Mouse (Mus musculus) hindbrain, embryonic 11.5 days (tissue): ENCODE data around the gene Tpx2. TPM values are rescaled to one million over a fixed set of nuclear protein-coding genes. Genes with fewer than 3 reads are reported as not detected.

Experiments used
- ATAC-seq: fragments of 200-750 bp; cut with Nextera tagmentation; 2 replicates; pipeline ENCODE4 v1.8.0; 2017; ENCODE audit warnings: mild to moderate bottlenecking, moderate TSS enrichment, moderate library complexity; ENCODE audit not compliant: low FRiP score
- DNase-seq: peaks from one replicate; pipeline ENCODE4 v3.0.0-alpha.2; 2015; ENCODE audit warnings: low spot score
- H3K27ac ChIP-seq: fragments of 300-500 bp; sonication (generic); 2 replicates; pipeline ENCODE4 v1.5.1; 2014; ENCODE audit warnings: mild to moderate bottlenecking, low read depth, low read length
- H3K27me3 ChIP-seq: fragments of 300-500 bp; sonication (generic); 2 replicates; pipeline ENCODE4 v1.6.1; 2014; ENCODE audit warnings: mild to moderate bottlenecking, low read length, moderate library complexity, mixed read lengths; ENCODE audit not compliant: control insufficient read depth, insufficient read depth
- H3K36me3 ChIP-seq: fragments of 300-500 bp; sonication (generic); 2 replicates; pipeline ENCODE4 v1.6.1; 2014; ENCODE audit warnings: mild to moderate bottlenecking, low read length, moderate library complexity, mixed read lengths; ENCODE audit not compliant: control insufficient read depth, insufficient read depth
- H3K4me1 ChIP-seq: fragments of 300-500 bp; sonication (generic); replicated peaks from 2 replicates; pipeline ENCODE4 v1.6.1; 2014; ENCODE audit warnings: low read length, mixed read lengths; ENCODE audit not compliant: control insufficient read depth, insufficient read depth
- H3K4me2 ChIP-seq: fragments of 300-500 bp; sonication (generic); replicated peaks from 2 replicates; pipeline ENCODE4 v1.6.1; 2014; ENCODE audit warnings: mild to moderate bottlenecking, low read depth, low read length
- H3K4me3 ChIP-seq: fragments of 300-500 bp; sonication (generic); 2 replicates; pipeline ENCODE4 v1.5.1; 2014; ENCODE audit warnings: low read depth, low read length
- H3K9ac ChIP-seq: fragments of 300-500 bp; sonication (generic); 2 replicates; pipeline ENCODE4 v1.6.1; 2014; ENCODE audit warnings: low read depth, low read length
- H3K9me3 ChIP-seq: fragments of 300-500 bp; sonication (generic); 2 replicates; pipeline ENCODE4 v1.6.1; 2016; ENCODE audit warnings: low read length; ENCODE audit not compliant: control insufficient read depth
- WGBS: fragments of 180-500 bp; shearing (Covaris S2); extraction: QIAGEN DNeasy Blood & Tissue Kit; methylation state at CpG from one replicate; pipeline ENCODE4 v1.1.7; 2014; 5-methylcytosine and 5-hydroxymethylcytosine counted together
- polyA plus RNA-seq: library from polyadenylated mRNA; unstranded; fragments of >200 nt; fragmentation: Nextera tagmentation; extraction: Ambion mirVana; gene quantifications from 2 replicates; pipeline ENCODE4 v1.2.1, GENCODE M21; 2014

The Tpx2 gene
- polyA plus RNA-seq, 1 experiment from 2014 or later, result 140 TPM

- Histone ChIP-seq H3K27ac (no peak overlapping the region), H3K9ac (no peak overlapping the region), H3K4me1 (peaks cover 5% of the 10 kb centered on the region; the same call in 1 of the 2 replicates), H3K9me3 (no peaks in the 10 kb centered on the region), H3K4me3 (no peak overlapping the region), H3K27me3 (no peaks in the 10 kb centered on the region), H3K36me3 (no peaks in the 10 kb centered on the region), H3K4me2 (no peak overlapping the region)
- DNase-seq, result no peak
- WGBS, result 88% methylated on average over 3 of the region's 3 CpGs
- no peak for ATAC-seq
Measured at GRCm38 (mm10) chr2:152808178-152808577, 39.6 kb upstream of the Tpx2 start.

- H3K9me3 ChIP-seq, result no peaks in the 10 kb centered on the region
- 88% methylated on average over 5 of the region's 5 CpGs for WGBS
- DNase-seq, result no peak
Measured at GRCm38 (mm10) chr2:152810158-152810941, 37.4 kb upstream of the Tpx2 start.

GRCm38 (mm10) chr2:152811336-152812165 lies 36.2 kb upstream of the Tpx2 start:
- 0 out of 2 replicates have a peak, but pooled peaks cover 2% of the 10 kb centered on the region for H3K4me1 ChIP-seq
- ATAC-seq (no peak), DNase-seq (no peak)
- H3K27me3 ChIP-seq, result no peaks in the 10 kb centered on the region
- H3K36me3 ChIP-seq, result no peaks in the 10 kb centered on the region
- H3K27ac ChIP-seq, result no peak overlapping the region
- H3K9ac ChIP-seq, result no peak overlapping the region
- WGBS, result 49% methylated on average over 3 of the region's 3 CpGs
- no peaks in the 10 kb centered on the region for H3K9me3 ChIP-seq
- no peak overlapping the region for H3K4me3 ChIP-seq
- H3K4me2 ChIP-seq, result no peak overlapping the region

More at GRCm38 (mm10) chr2:152810158-152810941, 37.4 kb upstream of the Tpx2 start:
- 0 out of 2 replicates have a peak, but pooled peaks cover 2% of the 10 kb centered on the region for H3K4me1 ChIP-seq
- H3K4me2 ChIP-seq, result no peak overlapping the region
- H3K4me3 ChIP-seq, result no peak overlapping the region
- no peak overlapping the region for H3K27ac ChIP-seq
- H3K9ac ChIP-seq, result no peak overlapping the region
- no peaks in the 10 kb centered on the region for H3K27me3 ChIP-seq
- H3K36me3 ChIP-seq, result no peaks in the 10 kb centered on the region
- no peak for ATAC-seq

GRCm38 (mm10) chr2:152813232-152813631 lies 34.5 kb upstream of the Tpx2 start:
- no peaks in the 10 kb centered on the region for H3K27me3 ChIP-seq
- no peaks in the 10 kb centered on the region for H3K36me3 ChIP-seq
- H3K4me2 ChIP-seq, result no peak overlapping the region
- no peak overlapping the region for H3K27ac ChIP-seq
- H3K4me1 ChIP-seq, result 0 out of 2 replicates have a peak, but pooled peaks cover 2% of the 10 kb centered on the region
- no peak overlapping the region for H3K9ac ChIP-seq
- ATAC-seq (no peak), DNase-seq (no peak)
- no peak overlapping the region for H3K4me3 ChIP-seq
- 92% methylated on average over 1 of the region's 1 CpGs for WGBS
- H3K9me3 ChIP-seq, result no peaks in the 10 kb centered on the region

GRCm38 (mm10) chr2:152814213-152814874 lies 33.4 kb upstream of the Tpx2 start:
- Histone ChIP-seq H3K27ac (no peak overlapping the region), H3K4me1 (peaks cover 2% of the 10 kb centered on the region; the same call in 1 of the 2 replicates), H3K4me3 (no peak overlapping the region), H3K9ac (no peak overlapping the region), H3K36me3 (peaks cover 4% of the 10 kb centered on the region; the same call in 1 of the 2 replicates), H3K4me2 (no peak overlapping the region), H3K9me3 (no peaks in the 10 kb centered on the region), H3K27me3 (no peaks in the 10 kb centered on the region)
- ATAC-seq (no peak), DNase-seq (no peak)
- WGBS, result 88% methylated on average over 6 of the region's 6 CpGs

GRCm38 (mm10) chr2:152815879-152816656 lies 31.7 kb upstream of the Tpx2 start:
- 73% methylated on average over 7 of the region's 7 CpGs for WGBS
- peaks cover 5% of the 10 kb centered on the region; the same call in 1 of the 2 replicates for H3K36me3 ChIP-seq
- H3K4me1 ChIP-seq, result peaks cover 7% of the 10 kb centered on the region
- H3K9me3 ChIP-seq, result no peaks in the 10 kb centered on the region
- H3K4me2 ChIP-seq, result no peak overlapping the region
- H3K27ac ChIP-seq, result no peak overlapping the region
- DNase-seq (no peak), ATAC-seq (no peak)
- no peak overlapping the region for H3K9ac ChIP-seq
- H3K27me3 ChIP-seq, result no peaks in the 10 kb centered on the region
- no peak overlapping the region for H3K4me3 ChIP-seq

GRCm38 (mm10) chr2:152816657-152817348 lies 31.0 kb upstream of the Tpx2 start:
- 91% methylated on average over 3 of the region's 3 CpGs for WGBS
- peaks cover 8% of the 10 kb centered on the region for H3K4me1 ChIP-seq
- DNase-seq (no peak), ATAC-seq (no peak)
- no peak overlapping the region for H3K4me2 ChIP-seq
- no peak overlapping the region for H3K27ac ChIP-seq
- H3K27me3 ChIP-seq, result no peaks in the 10 kb centered on the region
- no peak overlapping the region for H3K9ac ChIP-seq
- H3K36me3 ChIP-seq, result peaks cover 5% of the 10 kb centered on the region; the same call in 1 of the 2 replicates
- H3K9me3 ChIP-seq, result no peaks in the 10 kb centered on the region
- H3K4me3 ChIP-seq, result no peak overlapping the region
